19 mouse cellular contexts compared by ENCODE assay signal in the genomic region with DNA sequence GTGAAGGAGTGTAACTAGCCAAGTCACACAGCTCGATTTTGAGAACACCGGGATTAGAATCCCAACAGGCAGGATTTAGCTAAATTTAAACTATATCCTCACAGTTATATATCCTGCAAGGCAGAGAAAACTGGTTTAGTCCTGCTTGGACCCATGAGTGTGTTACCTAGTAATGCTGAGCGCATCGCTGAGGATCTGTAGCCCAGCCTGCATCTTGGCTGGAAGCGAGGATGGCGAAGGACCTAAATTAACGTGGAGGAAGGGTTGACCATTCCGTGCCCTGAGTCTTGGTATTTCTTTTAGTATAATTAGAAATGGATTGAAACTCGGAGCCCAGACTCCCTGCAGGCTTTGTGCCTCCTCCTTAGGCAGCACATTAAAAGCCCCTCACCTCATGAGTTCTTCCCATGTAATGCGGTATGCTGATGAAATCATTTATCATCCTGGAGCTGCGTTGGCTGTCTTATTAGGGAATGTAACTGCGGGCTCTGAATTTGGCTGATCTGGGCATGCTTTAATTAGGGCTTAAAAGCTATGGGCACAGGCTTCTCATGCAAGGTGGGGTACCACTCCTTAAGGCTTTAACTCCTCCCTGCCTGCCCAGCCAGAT.
DNase-seq lines count a peak whose midpoint lies in the region; ATAC-seq lines count a peak whose summit lies in the region.
"Had no signal": no experiment of that assay in that cellular context is flagged by ENCODE, and none has a peak within 500 bp of the region (broad histone marks: within the 10 kb centered on the region; RNA-seq: fewer than 3 reads in every experiment).

No protein-coding gene starts in this region.

- H3K27me3 ChIP-seq in midbrain, embryonic 15.5 days (replicated peaks) = no peaks in the 10 kb centered on the region
- no peaks in the 10 kb centered on the region for H3K27me3 ChIP-seq in midbrain, embryonic 11.5 days (ENCODE audit: control insufficient read depth, insufficient read depth, low read length)
- H3K27me3 ChIP-seq in hindbrain, embryonic 14.5 days (ENCODE audit: control insufficient read depth, insufficient read depth, low read length) = no peaks in the 10 kb centered on the region
- no peaks in the 10 kb centered on the region for H3K27me3 ChIP-seq in hindbrain, embryonic 16.5 days (replicated peaks; ENCODE audit: control insufficient read depth, insufficient read depth, low read length)
- H3K27me3 ChIP-seq in neural tube, embryonic 15.5 days (replicated peaks) = no peaks in the 10 kb centered on the region
- H3K27me3 ChIP-seq: forebrain, embryonic 15.5 days had no signal

- H3K36me3 ChIP-seq in midbrain, embryonic 15.5 days (replicated peaks) = no peaks in the 10 kb centered on the region
- no peaks in the 10 kb centered on the region for H3K36me3 ChIP-seq in midbrain, embryonic 11.5 days (ENCODE audit: control insufficient read depth, insufficient read depth, low read length)
- H3K36me3 ChIP-seq in hindbrain, embryonic 14.5 days (replicated peaks; ENCODE audit: control insufficient read depth, insufficient read depth) = no peaks in the 10 kb centered on the region
- no peaks in the 10 kb centered on the region for H3K36me3 ChIP-seq in hindbrain, embryonic 16.5 days (ENCODE audit: control insufficient read depth, insufficient read depth, low read length)
- no peaks in the 10 kb centered on the region for H3K36me3 ChIP-seq in neural tube, embryonic 15.5 days
- H3K36me3 ChIP-seq: embryonic facial prominence, embryonic 12.5 days; forebrain, embryonic 15.5 days; heart, embryonic 10.5 days had no signal

- ATAC-seq in midbrain, embryonic 15.5 days (replicated peaks) = peak; percentile 49
- ATAC-seq in midbrain, embryonic 11.5 days (ENCODE audit: low FRiP score) = no peak
- peak; percentile 58; the same call in 1 of the 2 replicates for ATAC-seq in hindbrain, embryonic 14.5 days (ENCODE audit: low FRiP score)
- ATAC-seq in hindbrain, embryonic 16.5 days = peak; percentile 75
- peak; percentile 57; the same call in 1 of the 2 replicates for ATAC-seq in neural tube, embryonic 15.5 days (ENCODE audit: low FRiP score)
- ATAC-seq: forebrain, embryonic 15.5 days; inflammation-experienced regulatory T-cells, adult 6 months had no signal

- H3K4me2 ChIP-seq in midbrain, embryonic 15.5 days = no peak overlapping the region
- H3K4me2 ChIP-seq in midbrain, embryonic 11.5 days = no peak overlapping the region
- no peak overlapping the region for H3K4me2 ChIP-seq in hindbrain, embryonic 14.5 days (replicated peaks)
- H3K4me2 ChIP-seq in hindbrain, embryonic 16.5 days (ENCODE audit: low read length) = no peak overlapping the region
- H3K4me2 ChIP-seq in neural tube, embryonic 15.5 days = no peak overlapping the region
- H3K4me2 ChIP-seq: embryonic facial prominence, embryonic 12.5 days; forebrain, embryonic 15.5 days had no signal

- H3K9me3 ChIP-seq in midbrain, embryonic 15.5 days = no peaks in the 10 kb centered on the region
- H3K9me3 ChIP-seq in midbrain, embryonic 11.5 days (ENCODE audit: control insufficient read depth, low read length) = no peaks in the 10 kb centered on the region
- no peaks in the 10 kb centered on the region for H3K9me3 ChIP-seq in hindbrain, embryonic 14.5 days (ENCODE audit: control insufficient read depth, low read length)
- no peaks in the 10 kb centered on the region for H3K9me3 ChIP-seq in hindbrain, embryonic 16.5 days (ENCODE audit: control insufficient read depth, low read length)
- H3K9me3 ChIP-seq in neural tube, embryonic 15.5 days (replicated peaks) = no peaks in the 10 kb centered on the region
- H3K9me3 ChIP-seq: embryonic facial prominence, embryonic 12.5 days; forebrain, embryonic 15.5 days; heart, embryonic 10.5 days had no signal

- H3K27ac ChIP-seq in midbrain, embryonic 15.5 days = 0 out of 2 replicates have a peak overlapping the region, but pooled peaks have one; percentile 27
- no peak overlapping the region for H3K27ac ChIP-seq in midbrain, embryonic 11.5 days (ENCODE audit: low read depth, low read length)
- peak overlapping the region; percentile 61 for H3K27ac ChIP-seq in hindbrain, embryonic 14.5 days
- H3K27ac ChIP-seq in hindbrain, embryonic 16.5 days (ENCODE audit: low read depth, low read length) = no peak overlapping the region
- peak overlapping the region; percentile 38; the same call in 1 of the 2 replicates for H3K27ac ChIP-seq in neural tube, embryonic 15.5 days (replicated peaks)
- H3K27ac ChIP-seq: embryonic facial prominence, embryonic 12.5 days; forebrain, embryonic 15.5 days; heart, embryonic 10.5 days had no signal

- H3K4me1 ChIP-seq in midbrain, embryonic 15.5 days = peaks cover 12% of the 10 kb centered on the region
- H3K4me1 ChIP-seq in midbrain, embryonic 11.5 days (ENCODE audit: control insufficient read depth, insufficient read depth, low read length) = no peaks in the 10 kb centered on the region
- peaks cover 33% of the 10 kb centered on the region for H3K4me1 ChIP-seq in hindbrain, embryonic 14.5 days (replicated peaks; ENCODE audit: control insufficient read depth, insufficient read depth, low read length)
- H3K4me1 ChIP-seq in hindbrain, embryonic 16.5 days (ENCODE audit: control insufficient read depth, insufficient read depth, low read depth, low read length) = no peaks in the 10 kb centered on the region
- H3K4me1 ChIP-seq in neural tube, embryonic 15.5 days = peaks cover 20% of the 10 kb centered on the region
- H3K4me1 ChIP-seq: embryonic facial prominence, embryonic 12.5 days; heart, embryonic 10.5 days had no signal

- DNase-seq in midbrain, embryonic 11.5 days (ENCODE audit: low spot score, missing footprints) = no peak
- peak; percentile 57 for DNase-seq in hindbrain, embryonic 14.5 days (ENCODE audit: low spot score)
- DNase-seq in urinary bladder, postnatal 14 days (ENCODE audit: low spot score) = no peak
- DNase-seq in adrenal gland, adult (ENCODE audit: inconsistent age in 2 of 2, low spot score in 1 of 2) = no peak
- DNase-seq: adrenal gland, adult 8-10 months; cerebellum, adult 11-12 months; cerebellum, adult 9-10 months; cerebellum, postnatal 25 days; gastrocnemius, postnatal 36 days; heart, adult 18-20 months; heart, postnatal 10 days; heart, postnatal 4 days had no signal

- no peak overlapping the region for H3K9ac ChIP-seq in midbrain, embryonic 15.5 days
- no peak overlapping the region for H3K9ac ChIP-seq in midbrain, embryonic 11.5 days (ENCODE audit: low read length)
- no peak overlapping the region for H3K9ac ChIP-seq in hindbrain, embryonic 14.5 days
- H3K9ac ChIP-seq in hindbrain, embryonic 16.5 days (ENCODE audit: low read depth, low read length) = no peak overlapping the region
- H3K9ac ChIP-seq in neural tube, embryonic 15.5 days (replicated peaks) = no peak overlapping the region
- H3K9ac ChIP-seq: embryonic facial prominence, embryonic 12.5 days; forebrain, embryonic 15.5 days had no signal

- H3K4me3 ChIP-seq in midbrain, embryonic 15.5 days = no peak overlapping the region
- no peak overlapping the region for H3K4me3 ChIP-seq in midbrain, embryonic 11.5 days (ENCODE audit: low read depth, low read length)
- no peak overlapping the region for H3K4me3 ChIP-seq in hindbrain, embryonic 14.5 days (replicated peaks; ENCODE audit: low read length)
- no peak overlapping the region for H3K4me3 ChIP-seq in hindbrain, embryonic 16.5 days (ENCODE audit: low read length)
- H3K4me3 ChIP-seq in neural tube, embryonic 15.5 days (replicated peaks) = no peak overlapping the region
- H3K4me3 ChIP-seq: embryonic facial prominence, embryonic 12.5 days; forebrain, embryonic 15.5 days; heart, embryonic 10.5 days had no signal

- 67% methylated on average over 12 of the region's 12 CpGs for WGBS in midbrain, embryonic 15.5 days
- WGBS in midbrain, embryonic 11.5 days = 89% methylated on average over 12 of the region's 12 CpGs
- WGBS in hindbrain, embryonic 14.5 days = 57% methylated on average over 12 of the region's 12 CpGs
- 55% methylated on average over 12 of the region's 12 CpGs for WGBS in hindbrain, embryonic 16.5 days
- 53% methylated on average over 12 of the region's 12 CpGs for WGBS in neural tube, embryonic 15.5 days

Comparison
In these comparisons a context has a peak if more than half of its experiments do, and no peak if none do; other contexts are left out.
1. H3K27ac ChIP-seq: peak in midbrain, embryonic 15.5 days (single experiment), hindbrain, embryonic 14.5 days (single experiment) and neural tube, embryonic 15.5 days (single experiment); none in midbrain, embryonic 11.5 days (single experiment) and hindbrain, embryonic 16.5 days (single experiment).